Mouse (Mus musculus): ENCODE measurements around the gene Rbp7.

DNA sequence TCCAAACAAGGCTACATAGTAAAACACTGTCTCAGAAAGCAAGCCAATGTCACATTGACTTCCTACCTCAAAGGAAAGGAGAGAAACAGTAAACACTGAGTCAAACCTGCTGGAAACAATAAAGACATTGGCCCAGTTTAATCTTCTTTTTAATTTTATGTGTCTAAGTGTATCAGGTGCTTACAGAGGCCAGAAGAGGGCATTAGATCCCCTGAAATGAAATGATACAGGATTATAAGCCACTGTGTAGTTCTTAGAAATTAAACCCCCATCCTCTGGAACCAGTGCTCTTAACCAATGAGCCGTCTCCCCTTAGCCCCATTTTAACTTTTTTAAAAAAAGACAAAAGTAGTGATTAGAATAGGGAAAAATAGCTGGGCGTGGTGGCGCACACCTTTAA is 40.5 kb downstream of the Rbp7 start:
- TF ChIP-seq CTCF (IDR thresholded peaks at IDR 0.05) (peak; percentile 30; the same call in 1 of the 2 replicates), EP300 (IDR thresholded peaks at IDR 0.05) (no peak)

Measured in lung, postnatal 0 days (tissue).